Mouse (Mus musculus) G1E (cell line): ENCODE measurements around the gene Wnt4.

Source experiments
- CTCF ChIP-seq: IDR thresholded peaks from 2 replicates; pipeline ENCODE4 v1.5.1; 2012; ENCODE audit warnings: low read depth, low read length, inconsistent platforms, mixed read lengths
- GATA1 ChIP-seq: IDR thresholded peaks from 2 replicates; pipeline ENCODE4 v1.6.1; 2012; ENCODE audit warnings: borderline replicate concordance, low read length, inconsistent platforms, mixed read lengths
- GATA2 ChIP-seq: IDR thresholded peaks from 2 replicates; pipeline ENCODE4 v1.6.1; 2012; ENCODE audit warnings: low read depth, low read length, inconsistent platforms, borderline replicate concordance
- POLR2AphosphoS5 ChIP-seq: IDR thresholded peaks from 2 replicates; pipeline ENCODE4 v1.6.1; 2012; ENCODE audit warnings: low read depth, low read length, inconsistent platforms; ENCODE audit not compliant: insufficient replicate concordance
- TAL1 ChIP-seq: conservative IDR thresholded peaks from 2 replicates; pipeline ENCODE4 v1.6.1; 2012; ENCODE audit warnings: low read depth, low read length, inconsistent platforms, mixed read lengths

GRCm38 (mm10) chr4:137261826-137262225 is 15.5 kb upstream of the Wnt4 start:
- TF ChIP-seq CTCF (no peak), GATA2 (no peak), GATA1 (no peak), TAL1 (no peak), POLR2AphosphoS5 (no peak)
